In the genomic region with DNA sequence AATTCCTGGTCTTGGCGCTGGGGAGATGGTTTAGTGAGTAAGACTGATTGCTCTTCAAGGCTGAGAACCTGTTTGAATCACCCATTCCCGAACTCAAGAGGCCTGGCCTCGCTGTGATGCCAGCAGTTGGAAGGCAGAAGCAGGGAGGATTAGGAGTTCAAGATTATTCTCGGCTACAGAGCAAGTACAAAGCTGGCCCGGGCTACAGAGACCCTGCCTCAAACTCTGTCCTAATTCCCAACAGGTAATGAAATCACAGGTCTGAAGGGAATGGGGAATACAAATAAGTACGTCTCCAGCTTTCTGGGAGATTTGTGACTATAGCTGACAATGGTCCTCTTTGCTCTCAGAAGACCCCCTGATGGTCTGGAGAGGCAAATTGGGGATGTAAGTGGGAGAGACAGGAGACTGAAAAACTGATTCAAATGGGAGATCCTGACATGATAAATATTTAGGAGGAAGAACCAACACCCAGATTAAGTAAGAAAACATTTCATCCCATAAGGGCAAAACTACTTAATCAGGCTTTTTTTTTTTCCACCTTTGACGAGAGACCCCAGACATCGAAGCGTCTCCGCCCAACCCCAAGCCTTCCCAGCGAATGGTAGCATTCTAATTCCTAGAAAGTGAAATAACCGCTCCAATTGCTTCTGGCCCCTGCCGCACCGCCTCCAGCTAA, we compare ENCODE assay signal across 8 mouse cellular contexts. TPM values are rescaled to one million over a fixed set of nuclear protein-coding genes. Genes with fewer than 3 reads are reported as not detected.
DNase-seq lines count a peak whose midpoint lies in the region; ATAC-seq and TF ChIP-seq lines count a peak whose summit lies in the region.

No protein-coding gene starts in this region.

- H3K4me3 ChIP-seq in kidney, postnatal 0 days (replicated peaks; ENCODE audit: low read depth, low read length): peak overlapping the region; percentile 91
- H3K4me3 ChIP-seq in liver, embryonic 11.5 days (ENCODE audit: low read depth, low read length): peak overlapping the region; percentile 42

- H3K4me1 ChIP-seq in kidney, postnatal 0 days (replicated peaks; ENCODE audit: insufficient read depth, low read length): peaks cover 20% of the 10 kb centered on the region
- peaks cover 53% of the 10 kb centered on the region for H3K4me1 ChIP-seq in liver, embryonic 11.5 days (replicated peaks; ENCODE audit: control insufficient read depth, insufficient read depth, low read length)

- no peaks in the 10 kb centered on the region for H3K36me3 ChIP-seq in kidney, postnatal 0 days (ENCODE audit: insufficient read depth, low read length)
- no peaks in the 10 kb centered on the region; the same call in 1 of the 2 replicates for H3K36me3 ChIP-seq in liver, embryonic 11.5 days (ENCODE audit: control insufficient read depth, insufficient read depth, low read length)

- DNase-seq in kidney, postnatal 0 days (ENCODE audit: low spot score): no peak
- DNase-seq in kidney, adult 11 months: no peak
- DNase-seq in adrenal gland, adult 2 months: peak; percentile 72
- no peak for DNase-seq in liver, embryonic 11.5 days (ENCODE audit: low spot score)
- DNase-seq in left cerebral cortex, postnatal 14 days (ENCODE audit: low spot score in 2 of 2): no peak
- DNase-seq in layer of hippocampus, adult 18-20 months (ENCODE audit: low spot score in 2 of 2): no peak
- DNase-seq in layer of hippocampus, postnatal 25 days (ENCODE audit: extremely low spot score in 1 of 2, low spot score in 1 of 2): no peak

- H3K27me3 ChIP-seq in kidney, postnatal 0 days (ENCODE audit: insufficient read depth, low read length): no peaks in the 10 kb centered on the region
- H3K27me3 ChIP-seq in liver, embryonic 11.5 days (replicated peaks; ENCODE audit: control insufficient read depth, insufficient read depth, low read length): no peaks in the 10 kb centered on the region

- WGBS in kidney, postnatal 0 days: 6% methylated on average over 14 of the region's 14 CpGs
- WGBS in liver, embryonic 11.5 days: 10% methylated on average over 14 of the region's 14 CpGs

- peak overlapping the region; percentile 97; the same call in 1 of the 2 replicates for H3K27ac ChIP-seq in kidney, postnatal 0 days
- peak overlapping the region; percentile 72 for H3K27ac ChIP-seq in liver, embryonic 11.5 days (ENCODE audit: low read depth, low read length)

- peak overlapping the region; percentile 66 for H3K4me2 ChIP-seq in kidney, postnatal 0 days (ENCODE audit: low read length)
- peak overlapping the region; percentile 80 for H3K4me2 ChIP-seq in liver, embryonic 11.5 days

- H3K9ac ChIP-seq in kidney, postnatal 0 days (ENCODE audit: low read depth, low read length): 0 out of 2 replicates have a peak overlapping the region, but pooled peaks have one; percentile 32
- peak overlapping the region; percentile 50; the same call in 1 of the 2 replicates for H3K9ac ChIP-seq in liver, embryonic 11.5 days (ENCODE audit: low read depth, low read length)

- no peak for ATAC-seq in kidney, postnatal 0 days (replicated peaks; ENCODE audit: low FRiP score, low read depth)
- ATAC-seq in erythroid progenitor cell, adult 5-6 weeks (replicated peaks; ENCODE audit: low FRiP score, poor library complexity, severe bottlenecking): peak; percentile 2
- no peak for ATAC-seq in liver, embryonic 11.5 days (replicated peaks; ENCODE audit: low FRiP score)

- TF ChIP-seq CTCF in kidney, postnatal 0 days (IDR thresholded peaks at IDR 0.05; ENCODE audit: low read depth): no peak

- intact Hi-C loops in left cerebral cortex, postnatal 14 days (cut with DNase I): no loop called here

- H3K9me3 ChIP-seq in kidney, postnatal 0 days (replicated peaks; ENCODE audit: low read length): no peaks in the 10 kb centered on the region
- H3K9me3 ChIP-seq in liver, embryonic 11.5 days (ENCODE audit: control insufficient read depth, low read length): no peaks in the 10 kb centered on the region

RNA-seq across cellular contexts. Expression of a gene that starts 0.8 kb away (rescaled TPM):
- 31.6 and 33.7 TPM in 2 replicates for polyA plus RNA-seq in kidney, postnatal 0 days (2015; fragmentation: Nextera tagmentation; extraction: Ambion mirVana)
- 100 to 1,000 TPM; 193 to 201 TPM for total RNA-seq in adrenal gland, adult 2 months (2021)
- 295 and 306 TPM in 2 replicates for polyA plus RNA-seq in adrenal gland, adult 2 months (2012; rRNA removed)
- total RNA-seq in erythroid progenitor cell, adult 5-6 weeks (2015; ENCODE audit: low replicate concordance): 87.2 and 99.8 TPM in 2 replicates
- 112 and 144 TPM in 2 replicates for total RNA-seq in erythroid progenitor cell, adult 5-6 weeks (2017; ENCODE audit: low replicate concordance)
- polyA plus RNA-seq in liver, embryonic 11.5 days (2014; fragmentation: Nextera tagmentation; extraction: Ambion mirVana): 59.5 and 66.2 TPM in 2 replicates
- 100 to 1,000 TPM in 1 of 2 experiments, 10 to 100 TPM in 1; 96.5 to 103 TPM for total RNA-seq in left cerebral cortex, postnatal 14 days (2021)
- 10 to 100 TPM; 67.1 to 73.5 TPM for total RNA-seq in layer of hippocampus, adult 18-20 months (2021)
- 10 to 100 TPM; 70.8 to 74.2 TPM for total RNA-seq in layer of hippocampus, postnatal 25 days (2021)

RNA-seq across cellular contexts. Expression of a gene that starts 1.1 kb away (rescaled TPM):
- polyA plus RNA-seq in kidney, postnatal 0 days (2015; fragmentation: Nextera tagmentation; extraction: Ambion mirVana): 0.42 and 1.1 TPM in 2 replicates
- not detected for total RNA-seq in adrenal gland, adult 2 months (2021)
- polyA plus RNA-seq in adrenal gland, adult 2 months (2012; rRNA removed): 0.58 TPM in 1 of 2 replicates, not detected in the other
- total RNA-seq in erythroid progenitor cell, adult 5-6 weeks (2015; ENCODE audit: low replicate concordance): not detected in 2 replicates
- not detected in 2 replicates for total RNA-seq in erythroid progenitor cell, adult 5-6 weeks (2017; ENCODE audit: low replicate concordance)
- polyA plus RNA-seq in liver, embryonic 11.5 days (2014; fragmentation: Nextera tagmentation; extraction: Ambion mirVana): 0.62 TPM in 1 of 2 replicates, not detected in the other
- total RNA-seq in left cerebral cortex, postnatal 14 days (2021): not detected
- not detected for total RNA-seq in layer of hippocampus, adult 18-20 months (2021)
- not detected for total RNA-seq in layer of hippocampus, postnatal 25 days (2021)

RNA-seq across cellular contexts. Expression of a gene that starts 20.3 kb away (rescaled TPM):
- polyA plus RNA-seq in kidney, postnatal 0 days (2015; fragmentation: Nextera tagmentation; extraction: Ambion mirVana): not detected in 2 replicates
- not detected for total RNA-seq in adrenal gland, adult 2 months (2021)
- not detected in 2 replicates for polyA plus RNA-seq in adrenal gland, adult 2 months (2012; rRNA removed)
- not detected in 2 replicates for total RNA-seq in erythroid progenitor cell, adult 5-6 weeks (2015; ENCODE audit: low replicate concordance)
- total RNA-seq in erythroid progenitor cell, adult 5-6 weeks (2017; ENCODE audit: low replicate concordance): not detected in 2 replicates
- not detected in 2 replicates for polyA plus RNA-seq in liver, embryonic 11.5 days (2014; fragmentation: Nextera tagmentation; extraction: Ambion mirVana)
- not detected for total RNA-seq in left cerebral cortex, postnatal 14 days (2021)
- not detected for total RNA-seq in layer of hippocampus, adult 18-20 months (2021)
- total RNA-seq in layer of hippocampus, postnatal 25 days (2021): not detected
